Mouse (Mus musculus) heart, adult 8-10 months (tissue): ENCODE measurements at regions not wholly inside any gene's neighbourhood (a gene's known extent, or its start where the extent isn't known, plus 50 kb on each side); places are given as distances from the start of the nearest gene placed in this dataset.

Experiments used
- DNase-seq: peaks from one replicate; pipeline ENCODE4 v3.0.0; 2022; ENCODE audit warnings: low spot score

DNA sequence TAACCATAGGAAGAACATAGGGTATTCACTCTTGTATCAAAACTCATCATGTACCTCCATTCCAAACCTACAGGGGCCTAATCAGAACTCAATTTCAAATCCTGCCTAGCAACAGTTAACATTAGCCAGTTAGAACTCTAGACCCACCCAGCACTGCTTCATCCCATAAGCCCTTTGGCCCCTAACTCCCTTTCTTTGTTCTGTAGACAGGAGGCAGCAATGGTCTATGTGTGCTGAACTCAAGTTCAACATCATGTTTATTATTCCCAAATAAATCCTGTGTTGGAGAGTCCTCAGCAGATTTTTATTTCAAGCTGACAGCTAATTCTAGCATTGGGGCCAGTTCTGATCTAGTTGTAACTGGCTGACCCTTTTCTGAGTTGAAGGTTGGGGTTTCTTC is 112.2 kb downstream of the Ipo8 start:
- DNase-seq = no peak

DNA sequence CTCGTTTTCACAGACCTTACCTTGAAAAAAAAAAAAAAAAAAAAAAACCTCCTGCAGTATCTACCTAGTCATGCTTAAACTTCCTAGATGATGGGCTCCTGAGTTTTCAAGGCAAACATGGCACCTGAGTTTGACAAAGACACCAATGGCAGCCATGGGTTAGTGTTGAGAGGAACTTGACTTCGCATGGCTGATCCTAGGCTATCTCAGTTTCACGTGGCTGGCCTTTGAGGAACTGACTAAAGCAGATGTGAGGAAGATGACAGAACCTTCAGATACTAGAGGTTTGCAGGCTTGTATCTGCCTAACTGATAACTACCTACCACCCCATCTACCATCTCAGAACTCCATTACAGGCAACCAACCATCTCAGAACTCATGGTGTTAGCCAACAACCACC is 120.9 kb downstream of the Ipo8 start:
- DNase-seq = no peak

DNA sequence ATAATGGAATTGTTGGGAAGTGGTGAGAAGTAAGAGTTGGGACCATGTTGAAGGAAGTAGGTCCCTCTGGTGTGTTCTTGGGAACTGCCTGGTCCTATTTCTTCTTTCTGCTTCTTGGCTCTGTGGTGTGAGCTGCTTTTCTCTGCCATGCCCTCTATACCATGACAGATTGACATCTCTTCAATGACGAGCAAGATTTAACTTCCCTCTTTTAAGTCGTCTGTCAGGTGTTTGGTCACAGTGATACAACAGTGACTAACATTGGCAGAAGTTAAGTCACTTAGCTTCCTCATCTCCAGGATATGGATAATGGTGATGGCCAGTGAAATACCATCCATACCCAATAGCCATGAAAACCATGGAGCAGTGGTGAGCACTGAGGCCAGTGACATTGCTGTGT is 122.9 kb downstream of the Ipo8 start:
- DNase-seq = no peak

DNA sequence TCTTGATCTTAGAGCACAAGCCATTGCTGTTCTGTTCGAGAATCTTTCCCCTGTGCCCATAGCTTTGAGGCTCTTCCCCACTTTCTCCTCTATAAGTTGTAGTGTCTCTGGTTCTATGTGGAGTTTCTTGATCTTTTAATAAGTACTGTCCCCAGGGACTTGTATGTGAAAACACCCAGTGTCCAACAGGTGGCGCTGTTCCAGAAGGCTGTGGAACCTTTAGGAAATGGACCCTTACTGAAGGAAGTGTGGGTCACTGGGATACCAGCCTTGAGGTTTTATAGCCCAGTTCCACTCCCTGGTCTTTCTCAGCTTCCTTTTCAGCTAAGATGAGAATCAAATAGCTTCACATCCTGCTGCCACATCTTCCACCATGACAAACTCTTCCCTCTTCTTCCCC is 125.6 kb downstream of the Ipo8 start:
- DNase-seq = peak; percentile 4

DNA sequence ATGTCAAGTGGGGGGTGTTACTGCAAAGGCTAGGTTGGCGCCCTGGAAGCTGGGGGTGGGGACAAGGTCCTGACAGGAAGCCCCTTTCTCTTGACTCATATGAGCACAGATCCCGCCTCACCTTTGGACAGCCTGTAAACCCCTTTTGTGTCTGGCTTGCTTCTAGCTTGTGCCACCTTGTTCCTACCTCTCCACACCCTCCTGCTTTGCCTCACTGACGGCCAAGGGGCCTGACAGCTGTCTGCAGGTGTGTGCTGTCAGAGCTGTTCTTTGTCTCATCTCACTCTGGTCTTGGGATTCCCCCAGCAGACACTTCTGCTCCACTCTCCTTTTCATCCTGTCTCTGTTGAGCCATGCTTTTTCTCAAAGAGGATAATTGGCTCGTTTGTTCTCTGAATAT is 137.9 kb downstream of the Ipo8 start:
- DNase-seq = no peak

DNA sequence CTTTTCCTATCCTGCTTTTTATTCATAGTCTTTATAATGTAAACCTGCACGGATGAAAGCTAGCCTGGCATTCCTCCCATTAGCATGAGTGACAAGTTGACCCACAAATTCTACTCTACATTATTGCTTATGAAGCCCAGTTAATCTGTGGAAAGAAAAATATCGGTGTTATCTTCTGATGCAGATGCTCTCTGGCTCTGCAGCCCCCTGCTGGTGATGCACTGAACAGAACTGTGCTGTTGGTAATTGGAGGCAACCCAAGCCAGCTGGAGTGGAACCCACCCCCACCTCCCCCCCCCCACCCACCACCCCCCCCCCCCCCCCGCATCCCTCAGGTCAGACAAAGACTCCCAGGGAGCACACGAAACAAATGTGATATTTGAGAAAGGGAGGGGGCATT is 143.5 kb downstream of the Ipo8 start:
- DNase-seq = peak; percentile 45

DNA sequence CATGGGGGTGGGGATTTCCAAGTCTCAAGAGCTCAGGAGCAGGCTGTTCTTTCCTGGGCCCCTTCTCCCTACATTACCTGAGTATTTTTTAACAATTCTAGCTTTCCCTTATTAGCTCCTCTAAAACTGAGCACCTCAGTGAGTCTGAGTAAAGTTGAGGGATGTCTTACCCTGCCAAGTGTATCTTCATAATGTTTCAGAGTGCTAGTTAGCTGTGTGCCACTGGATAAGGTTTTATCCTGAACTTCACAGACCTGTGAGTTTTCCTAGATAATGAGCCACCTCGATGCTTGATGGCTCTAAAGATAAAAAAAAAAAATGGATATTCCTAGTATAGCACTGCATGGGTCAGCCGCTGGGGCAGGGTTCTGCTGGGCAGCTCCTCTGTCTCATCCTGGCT is 171.1 kb downstream of the Ipo8 start:
- no peak for DNase-seq

DNA sequence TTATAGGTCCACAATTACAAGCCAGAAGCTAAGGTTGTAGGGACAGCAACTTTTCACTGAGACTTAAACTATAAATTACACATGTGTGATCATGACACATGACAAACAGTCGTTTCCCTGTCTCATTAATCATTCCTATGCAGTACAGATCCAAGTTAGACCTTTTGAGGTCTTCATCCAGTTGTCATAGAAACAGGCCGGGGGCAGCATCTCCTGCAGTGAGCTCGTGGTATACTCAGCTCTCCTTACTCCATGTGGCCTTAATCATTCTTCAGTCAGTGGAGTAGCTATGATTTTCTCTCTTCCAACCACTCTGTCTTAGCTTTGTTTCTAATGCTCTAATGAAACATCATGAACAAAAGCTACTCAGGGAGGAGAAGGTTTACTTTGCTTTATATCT is 178.1 kb downstream of the Ipo8 start:
- DNase-seq = no peak

DNA sequence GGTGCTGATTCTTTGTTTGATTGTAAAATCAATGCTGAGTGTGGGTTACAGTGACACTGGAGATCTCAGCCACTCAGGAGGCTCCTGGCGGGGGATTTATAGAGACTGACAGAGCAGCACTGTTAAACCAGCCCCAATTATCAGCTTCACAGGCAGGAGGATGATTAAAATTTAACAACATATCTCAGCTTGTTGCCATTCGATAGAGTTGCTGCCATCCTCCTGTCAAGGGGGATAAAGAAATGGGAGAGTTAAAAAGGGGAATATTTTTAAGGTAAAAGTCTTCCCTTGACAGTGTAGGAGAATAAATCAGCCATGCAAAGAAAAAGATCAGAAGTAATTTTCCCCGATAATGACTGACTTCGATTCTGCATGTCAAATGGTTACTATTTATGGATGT is 178.8 kb downstream of the Ipo8 start:
- no peak for DNase-seq

DNA sequence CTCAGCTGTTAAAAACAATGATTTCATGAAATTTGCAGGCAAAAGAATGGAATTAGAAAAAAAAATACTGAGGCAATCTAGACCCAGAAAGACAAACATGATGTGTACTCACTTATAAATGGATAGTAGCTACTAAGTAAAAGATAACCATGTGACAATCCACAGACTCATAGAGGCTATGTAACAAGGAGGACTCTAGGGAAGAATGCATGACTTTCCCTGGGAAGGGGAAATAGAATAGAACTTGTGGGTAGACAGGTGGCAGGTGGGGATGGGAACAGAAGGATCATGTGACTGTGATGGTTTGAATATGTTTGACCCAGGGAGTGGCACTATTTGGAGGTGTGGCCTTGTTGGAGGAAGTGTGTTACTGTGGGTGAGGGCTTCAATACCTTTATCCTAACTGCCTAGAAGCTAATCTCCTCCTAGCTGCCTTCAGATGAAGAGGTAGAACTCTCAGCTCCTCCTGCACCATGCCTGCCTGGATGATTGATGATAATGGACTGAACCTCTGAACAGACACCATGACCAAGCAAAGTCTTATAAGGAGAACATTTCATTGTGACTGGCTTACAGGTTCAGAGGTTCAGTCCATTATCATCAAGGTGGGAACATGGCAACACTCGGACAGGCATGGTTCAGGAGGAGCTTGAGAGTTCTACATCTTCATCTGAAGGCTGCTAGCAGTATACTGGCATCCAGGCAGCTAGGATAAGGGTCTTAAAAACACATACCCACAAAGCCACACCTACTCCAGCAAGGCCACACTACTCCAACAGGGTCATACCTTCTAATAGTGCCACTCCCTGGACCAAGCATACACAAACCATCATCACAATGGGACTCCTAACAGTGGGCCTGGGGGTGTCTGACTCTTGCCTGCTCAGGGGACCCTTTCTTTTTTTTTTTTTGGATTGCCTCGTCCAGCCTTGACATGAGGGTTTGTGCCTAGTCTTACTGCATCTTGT is 183.6 kb downstream of the Ipo8 start:
- DNase-seq = no peak

DNA sequence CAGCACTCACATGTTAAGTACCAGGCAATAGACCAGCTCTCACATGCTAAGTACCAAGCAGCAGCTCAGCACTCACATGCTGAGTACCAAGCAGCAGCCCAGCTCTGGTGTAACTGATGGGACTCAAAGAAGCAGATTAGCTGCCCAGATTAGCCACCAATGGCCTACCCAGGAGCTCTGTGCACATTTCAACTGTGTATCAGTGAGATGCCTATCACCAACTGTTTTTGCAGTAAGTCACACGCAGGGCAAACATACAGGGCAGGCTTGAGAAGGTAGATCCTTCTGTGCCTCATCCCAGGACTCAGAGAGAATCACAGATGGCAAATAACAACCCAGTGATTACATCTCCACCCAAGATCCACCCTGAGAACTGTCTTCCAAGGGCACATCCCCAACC is 190.7 kb downstream of the Ipo8 start:
- no peak for DNase-seq

DNA sequence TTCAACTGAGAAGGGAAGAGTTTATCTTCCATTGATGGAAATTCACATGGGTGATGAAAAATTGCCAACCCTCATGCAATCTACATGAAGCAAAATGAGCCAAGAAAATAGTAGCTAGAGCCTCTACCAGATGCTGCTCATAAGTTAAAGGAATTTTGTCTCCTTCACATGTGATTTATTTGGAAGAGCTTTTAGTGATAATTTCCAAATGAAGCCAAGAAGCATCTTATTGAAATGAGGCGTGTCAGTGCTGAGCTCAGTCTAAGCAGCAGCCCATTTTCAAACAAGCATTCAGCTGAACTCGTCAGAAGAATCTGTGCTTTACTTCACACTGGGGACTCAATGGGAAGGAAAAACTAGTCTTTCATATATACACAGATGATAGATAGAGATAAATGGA is 190.0 kb upstream of the Tmtc1 start:
- DNase-seq = no peak

DNA sequence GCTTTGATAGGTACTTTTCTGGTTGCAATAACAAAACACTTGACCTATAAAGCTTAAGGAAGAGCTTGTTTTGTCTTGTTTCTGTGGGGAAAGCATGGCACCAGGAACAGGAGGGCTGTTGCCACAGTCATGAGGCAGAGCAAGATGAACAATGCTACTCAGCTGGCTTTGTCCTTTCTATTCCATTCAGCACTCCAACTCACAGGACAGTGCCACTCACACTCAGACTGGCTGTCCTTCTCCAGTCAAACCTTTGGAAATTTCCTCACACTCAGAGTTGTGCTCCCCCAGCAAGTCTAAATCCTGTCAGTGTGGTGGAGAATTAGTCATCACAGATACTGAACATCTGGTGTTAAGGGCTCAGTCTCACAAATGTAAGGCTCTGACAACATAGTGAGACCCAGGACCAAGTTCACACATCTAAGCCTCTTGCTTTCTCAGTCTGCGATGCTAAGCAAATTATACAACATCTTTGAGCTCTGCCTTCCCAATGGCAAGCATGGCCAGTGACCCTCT is 183.0 kb upstream of the Tmtc1 start:
- DNase-seq = no peak

DNA sequence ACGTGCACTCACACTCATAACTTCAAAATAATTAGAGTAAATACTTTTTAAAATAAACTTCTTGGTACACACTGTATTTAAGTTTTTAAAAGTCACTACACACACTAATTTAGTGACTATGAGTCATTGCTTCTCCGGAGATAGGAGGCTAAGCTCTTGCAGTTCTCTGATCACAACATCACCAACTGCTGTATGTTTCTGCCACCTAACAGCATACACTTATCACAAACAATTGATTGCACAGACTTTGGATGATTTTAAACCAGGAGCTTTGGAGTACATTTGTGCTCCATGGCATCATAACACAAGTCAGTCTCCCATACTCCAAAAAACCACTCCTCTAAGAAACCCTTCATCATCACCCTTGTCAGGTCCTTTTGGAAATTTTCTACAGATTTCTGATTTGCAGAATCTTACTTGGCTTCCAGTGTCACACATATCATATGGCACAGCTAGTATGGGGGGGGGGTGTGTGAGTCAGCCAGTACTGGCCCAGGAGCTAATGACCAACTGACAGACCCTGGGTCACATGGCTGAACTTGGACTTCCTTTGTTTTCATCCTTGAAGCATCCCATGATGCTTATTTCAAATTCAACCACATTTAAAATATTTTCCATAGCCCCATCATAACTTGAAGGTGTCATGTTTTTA is 179.1 kb upstream of the Tmtc1 start:
- DNase-seq = no peak

DNA sequence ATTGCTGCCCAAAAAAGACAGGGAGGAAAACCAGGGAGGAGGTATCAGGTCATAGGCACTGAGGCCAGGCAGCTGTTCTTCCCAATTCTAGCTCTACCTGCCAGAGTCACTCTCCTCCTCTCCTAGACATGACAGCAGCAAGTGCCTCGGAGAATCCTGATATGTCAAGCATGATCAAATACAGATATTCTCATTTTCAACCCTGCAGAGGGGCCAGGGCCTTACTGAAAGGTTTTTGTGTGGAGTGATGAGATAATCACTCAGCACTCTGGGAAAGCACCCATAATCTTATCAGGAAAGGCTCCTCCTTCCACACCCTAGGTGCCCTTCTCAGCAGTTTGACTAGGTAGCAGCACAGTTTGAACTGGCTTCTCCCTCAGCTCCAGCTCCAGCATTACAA is 175.8 kb upstream of the Tmtc1 start:
- DNase-seq = no peak

DNA sequence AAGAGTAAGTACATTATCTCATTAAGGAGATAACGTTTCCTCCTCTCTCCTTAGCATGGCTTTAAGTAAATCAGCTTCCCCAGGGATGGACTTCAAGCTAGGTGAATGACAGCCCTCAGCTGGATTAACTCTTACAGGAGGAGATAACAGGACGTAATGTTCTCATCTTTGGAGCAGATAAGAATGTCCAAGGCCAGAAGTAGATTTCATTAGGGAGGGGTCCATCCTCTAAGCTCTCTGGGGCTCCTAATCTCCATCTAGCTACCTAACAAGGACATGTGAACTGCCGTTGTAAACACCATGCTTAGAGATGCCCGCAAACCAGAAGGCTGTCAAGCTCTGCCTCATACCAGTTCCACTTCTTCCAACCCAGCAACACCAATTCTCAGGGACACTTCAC is 171.7 kb upstream of the Tmtc1 start:
- DNase-seq = peak; percentile 15

DNA sequence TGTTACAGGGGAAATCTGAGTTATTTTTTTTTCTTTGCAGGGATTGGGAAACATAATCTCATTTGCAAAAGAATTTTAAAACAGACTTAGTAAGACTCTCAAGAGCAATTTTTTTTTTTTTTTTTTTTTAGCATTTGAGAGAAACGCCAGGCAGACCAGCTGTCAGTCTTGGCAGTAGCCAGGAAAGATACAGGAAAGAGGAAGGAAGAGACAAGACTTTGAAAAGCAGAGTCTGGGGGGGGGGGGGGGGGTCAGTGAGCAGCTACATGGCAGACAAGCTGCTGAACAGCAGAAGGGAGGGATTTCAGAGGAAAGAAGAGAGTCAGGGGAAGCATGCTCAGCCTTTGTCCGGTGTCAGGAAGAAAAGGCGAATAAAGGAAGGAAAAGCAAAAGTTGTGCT is 171.3 kb upstream of the Tmtc1 start:
- DNase-seq = no peak

DNA sequence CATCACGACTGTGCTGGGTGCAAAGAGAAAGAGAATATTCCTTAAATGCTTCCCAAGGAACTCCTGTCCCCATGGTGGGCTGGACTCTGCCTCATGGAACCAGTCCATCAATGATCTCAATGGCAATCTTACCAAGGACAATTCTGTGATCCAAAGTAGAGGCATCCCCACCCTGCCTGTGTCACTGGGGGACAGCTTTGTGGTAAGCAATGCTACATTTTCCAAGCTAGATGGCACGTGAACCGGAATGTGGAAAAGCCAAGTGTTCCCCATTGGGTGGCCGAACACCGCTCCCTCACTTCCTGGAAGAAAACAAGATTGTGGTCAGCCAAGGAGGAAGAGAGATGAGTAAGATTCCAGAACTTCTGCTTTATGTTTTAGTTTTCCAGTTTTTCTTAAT is 164.7 kb upstream of the Tmtc1 start:
- DNase-seq = peak; percentile 3

DNA sequence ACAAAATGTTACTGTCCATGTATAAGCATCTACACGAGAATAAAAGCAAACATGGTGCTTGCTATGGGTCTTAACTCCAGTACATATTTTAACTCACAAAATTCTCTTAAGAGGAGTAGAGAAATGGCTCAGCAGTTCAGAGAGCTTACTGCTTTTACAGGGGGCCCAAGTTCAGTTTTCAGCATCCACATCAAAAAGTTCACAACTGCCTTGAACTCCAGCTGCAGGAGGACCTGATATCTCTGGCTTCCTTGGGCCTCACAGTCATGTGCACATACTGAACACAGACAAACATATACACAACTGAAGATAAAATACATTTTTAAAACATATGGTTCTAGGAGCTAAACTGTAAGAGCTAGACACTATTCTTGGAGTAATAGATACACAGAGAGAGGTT is 161.0 kb upstream of the Tmtc1 start:
- DNase-seq = no peak

DNA sequence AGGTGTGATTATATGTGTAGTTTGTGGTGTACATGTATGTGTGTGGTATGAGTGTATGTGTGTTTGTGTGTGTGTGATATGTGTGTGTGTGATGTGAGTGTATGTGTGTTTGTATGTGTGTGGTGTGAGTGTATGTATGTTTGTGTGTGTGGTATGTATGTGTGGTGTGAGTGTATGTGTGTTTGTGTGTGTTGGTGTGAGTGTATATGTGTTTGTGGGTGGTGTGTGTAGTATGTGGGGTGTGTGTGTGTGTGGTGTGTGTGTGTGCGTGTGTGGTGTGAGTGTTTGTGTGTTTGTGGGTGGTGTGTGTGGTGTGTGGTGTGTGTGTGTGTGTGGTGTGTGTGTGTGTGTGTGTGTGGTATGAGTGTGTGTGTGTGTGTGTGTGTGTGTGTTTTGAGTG is 160.6 kb upstream of the Tmtc1 start:
- no peak for DNase-seq

DNA sequence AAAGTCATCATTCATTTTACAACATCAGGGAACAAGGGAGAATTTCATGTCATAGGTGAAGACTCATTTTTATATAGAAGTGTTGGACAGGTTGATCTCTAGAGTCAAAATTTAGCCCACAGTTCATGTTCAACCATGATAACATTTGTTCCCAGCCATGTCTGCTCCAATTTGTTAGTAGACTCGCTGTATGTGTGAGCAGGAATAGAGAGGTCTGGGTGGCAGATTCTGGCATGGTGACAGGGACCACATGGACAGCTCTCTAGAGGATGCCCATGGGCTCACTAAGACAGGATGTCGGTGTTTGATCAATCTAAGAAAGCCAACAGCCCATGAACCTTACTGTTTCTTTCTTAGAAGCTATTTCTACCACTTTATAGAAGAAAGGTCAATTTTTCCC is 159.7 kb upstream of the Tmtc1 start:
- DNase-seq = no peak

DNA sequence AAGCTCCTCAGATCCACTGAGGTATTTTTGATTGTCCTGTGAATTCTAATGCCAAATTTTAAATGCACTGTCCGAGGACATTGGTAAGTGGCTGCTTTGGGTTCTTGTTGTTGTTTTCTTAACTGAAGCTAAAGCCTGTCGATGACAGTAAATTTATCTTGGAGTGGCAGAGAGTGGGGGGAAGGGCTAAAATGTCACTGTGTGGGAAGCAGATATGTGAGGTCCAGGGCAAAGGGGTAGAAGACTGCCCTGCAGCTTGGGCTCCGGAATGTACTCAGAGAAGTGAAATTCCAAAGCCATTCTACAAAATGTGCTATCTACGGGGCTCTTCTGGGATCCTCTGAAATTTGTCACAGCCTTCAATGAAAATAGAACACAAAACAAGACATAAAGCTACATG is 159.3 kb upstream of the Tmtc1 start:
- no peak for DNase-seq

DNA sequence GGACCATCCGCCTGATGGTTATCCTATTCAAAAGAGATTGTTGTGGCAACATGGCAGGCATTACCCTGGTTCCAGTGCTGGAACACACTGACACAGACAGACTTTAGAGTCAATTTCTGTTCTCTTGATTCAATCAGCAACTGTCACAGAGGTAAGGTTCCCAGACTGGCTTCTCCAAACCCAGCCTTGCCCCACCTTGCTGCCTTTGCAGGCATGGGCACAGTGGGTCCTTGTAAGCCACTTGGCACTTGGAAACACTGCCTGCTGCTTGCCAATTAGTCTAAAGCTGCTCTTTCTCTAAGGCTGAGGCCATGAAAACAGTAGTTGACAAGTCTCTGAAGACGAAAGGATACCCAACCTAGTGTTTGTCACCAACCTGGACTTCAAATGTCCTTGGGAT is 158.7 kb upstream of the Tmtc1 start:
- no peak for DNase-seq
